Mouse (Mus musculus) lung, postnatal 0 days (tissue): ENCODE measurements at regions not wholly inside any gene's neighbourhood (a gene's known extent, or its start where the extent isn't known, plus 50 kb on each side); places are given as distances from the start of the nearest gene placed in this dataset.

ENCODE experiments used
- ATAC-seq: fragments of 200-750 bp; cut with Nextera tagmentation; 2 replicates; pipeline ENCODE4 v1.8.0; 2017; ENCODE audit warnings: moderate library complexity
- DNase-seq: peaks from one replicate; pipeline ENCODE4 v3.0.0-alpha.2; 2016; ENCODE audit warnings: low spot score
- H3K27ac ChIP-seq: fragments of 300-500 bp; sonication (generic); 2 replicates; pipeline ENCODE4 v1.5.1; 2014; ENCODE audit warnings: antibody characterized with exemption, mild to moderate bottlenecking, low read length, mixed read lengths
- H3K27me3 ChIP-seq: fragments of 300-500 bp; sonication (generic); replicated peaks from 2 replicates; pipeline ENCODE4 v1.6.1; 2014; ENCODE audit warnings: low read length, mixed read lengths; ENCODE audit not compliant: insufficient read depth
- H3K36me3 ChIP-seq: fragments of 300-500 bp; sonication (generic); 2 replicates; pipeline ENCODE4 v1.6.1; 2014; ENCODE audit warnings: low read length, mixed read lengths; ENCODE audit not compliant: insufficient read depth
- H3K4me1 ChIP-seq: fragments of 300-500 bp; sonication (generic); 2 replicates; pipeline ENCODE4 v1.6.1; 2014; ENCODE audit warnings: antibody characterized with exemption, low read depth, low read length, mixed read lengths; ENCODE audit not compliant: insufficient read depth
- H3K4me2 ChIP-seq: fragments of 300-500 bp; sonication (generic); replicated peaks from 2 replicates; pipeline ENCODE4 v1.6.1; 2014; ENCODE audit warnings: low read depth, mild to moderate bottlenecking, low read length, moderate library complexity, mixed read lengths
- H3K4me3 ChIP-seq: fragments of 300-500 bp; sonication (generic); 2 replicates; pipeline ENCODE4 v1.5.1; 2014; ENCODE audit warnings: low read depth, low read length
- H3K9ac ChIP-seq: fragments of 300-500 bp; sonication (generic); replicated peaks from 2 replicates; pipeline ENCODE4 v1.6.1; 2014; ENCODE audit warnings: low read depth, mild to moderate bottlenecking
- H3K9me3 ChIP-seq: fragments of 300-500 bp; sonication (generic); 2 replicates; pipeline ENCODE4 v1.6.1; 2016; ENCODE audit warnings: low read length, mixed read lengths
- CTCF ChIP-seq: IDR thresholded peaks from 2 replicates; pipeline ENCODE4 v1.5.1; 2016; ENCODE audit warnings: antibody characterized with exemption, mild to moderate bottlenecking
- EP300 ChIP-seq: IDR thresholded peaks from 2 replicates; pipeline ENCODE4 v1.6.1; 2016; ENCODE audit warnings: antibody characterized with exemption, mild to moderate bottlenecking, control low read depth
- WGBS: fragments of 180-500 bp; shearing (Covaris S2); extraction: QIAGEN DNeasy Blood & Tissue Kit; methylation state at CpG from one replicate; pipeline ENCODE4 v1.1.7; 2014; 5-methylcytosine and 5-hydroxymethylcytosine counted together

- Histone ChIP-seq H3K9ac (no peak overlapping the region), H3K36me3 (no peaks in the 10 kb centered on the region), H3K4me1 (peaks cover 2% of the 10 kb centered on the region; the same call in 1 of the 2 replicates), H3K4me2 (no peak overlapping the region), H3K27me3 (no peaks in the 10 kb centered on the region), H3K9me3 (no peaks in the 10 kb centered on the region), H3K4me3 (no peak overlapping the region), H3K27ac (no peak overlapping the region)
- TF ChIP-seq CTCF (no peak), EP300 (no peak)
- DNase-seq (no peak), ATAC-seq (no peak)
- WGBS: 89% methylated on average over 5 of the region's 5 CpGs
These were observed 190.5 kb downstream of the Dyrk2 start for GRCm38 (mm10) chr10:118679507-118679906.

- no peak overlapping the region for H3K4me3 ChIP-seq
- WGBS: 82% methylated on average over 6 of the region's 6 CpGs
- no peak overlapping the region for H3K27ac ChIP-seq
- TF ChIP-seq EP300 (no peak), CTCF (no peak)
- H3K9me3 ChIP-seq: no peaks in the 10 kb centered on the region
- H3K4me1 ChIP-seq: peaks cover 2% of the 10 kb centered on the region; the same call in 1 of the 2 replicates
- no peaks in the 10 kb centered on the region for H3K36me3 ChIP-seq
- DNase-seq: no peak
- H3K9ac ChIP-seq: no peak overlapping the region
- ATAC-seq: no peak
- H3K27me3 ChIP-seq: no peaks in the 10 kb centered on the region
- H3K4me2 ChIP-seq: no peak overlapping the region
These were observed 189.1 kb downstream of the Dyrk2 start for GRCm38 (mm10) chr10:118680896-118681295.

GRCm38 (mm10) chr10:118683356-118683755 lies 186.7 kb downstream of the Dyrk2 start:
- Histone ChIP-seq H3K9me3 (no peaks in the 10 kb centered on the region), H3K9ac (no peak overlapping the region), H3K27ac (no peak overlapping the region), H3K4me2 (no peak overlapping the region), H3K4me3 (no peak overlapping the region), H3K4me1 (no peaks in the 10 kb centered on the region), H3K36me3 (no peaks in the 10 kb centered on the region), H3K27me3 (no peaks in the 10 kb centered on the region)
- DNase-seq (no peak), ATAC-seq (no peak)
- WGBS: 58% methylated on average over 9 of the region's 9 CpGs
- TF ChIP-seq CTCF: no peak
- TF ChIP-seq EP300: no peak

GRCm38 (mm10) chr10:118699292-118699691 lies 170.7 kb downstream of the Dyrk2 start:
- no peak overlapping the region for H3K27ac ChIP-seq
- no peaks in the 10 kb centered on the region for H3K36me3 ChIP-seq
- H3K27me3 ChIP-seq: no peaks in the 10 kb centered on the region
- H3K4me2 ChIP-seq: no peak overlapping the region
- TF ChIP-seq CTCF (no peak), EP300 (no peak)
- H3K4me1 ChIP-seq: no peaks in the 10 kb centered on the region
- no peaks in the 10 kb centered on the region for H3K9me3 ChIP-seq
- ATAC-seq (no peak), DNase-seq (no peak)
- H3K4me3 ChIP-seq: no peak overlapping the region
- H3K9ac ChIP-seq: no peak overlapping the region
- WGBS: 51% methylated on average over 3 of the region's 3 CpGs

GRCm38 (mm10) chr10:118700115-118700514 lies 169.9 kb downstream of the Dyrk2 start:
- WGBS: 81% methylated on average over 4 of the region's 4 CpGs
- Histone ChIP-seq H3K4me3 (no peak overlapping the region), H3K4me1 (no peaks in the 10 kb centered on the region), H3K9me3 (no peaks in the 10 kb centered on the region), H3K27me3 (no peaks in the 10 kb centered on the region), H3K27ac (no peak overlapping the region), H3K9ac (no peak overlapping the region), H3K36me3 (no peaks in the 10 kb centered on the region), H3K4me2 (no peak overlapping the region)
- no peak for DNase-seq
- TF ChIP-seq EP300 (no peak), CTCF (no peak)
- no peak for ATAC-seq

- H3K4me3 ChIP-seq: no peak overlapping the region
- WGBS: 87% methylated on average over 3 of the region's 3 CpGs
- H3K4me1 ChIP-seq: no peaks in the 10 kb centered on the region
- ATAC-seq: no peak
- no peak overlapping the region for H3K27ac ChIP-seq
- H3K27me3 ChIP-seq: no peaks in the 10 kb centered on the region
- no peaks in the 10 kb centered on the region for H3K36me3 ChIP-seq
- no peak overlapping the region for H3K9ac ChIP-seq
- H3K9me3 ChIP-seq: no peaks in the 10 kb centered on the region
- no peak overlapping the region for H3K4me2 ChIP-seq
- DNase-seq: no peak
- no peak for TF ChIP-seq CTCF
- no peak for TF ChIP-seq EP300
These were observed 164.0 kb downstream of the Dyrk2 start for GRCm38 (mm10) chr10:118706020-118706419.

GRCm38 (mm10) chr10:118709718-118710117 lies 160.3 kb downstream of the Dyrk2 start:
- ATAC-seq (no peak), DNase-seq (no peak)
- Histone ChIP-seq H3K4me3 (no peak overlapping the region), H3K36me3 (no peaks in the 10 kb centered on the region), H3K27ac (no peak overlapping the region), H3K27me3 (no peaks in the 10 kb centered on the region), H3K9me3 (no peaks in the 10 kb centered on the region), H3K4me1 (no peaks in the 10 kb centered on the region), H3K9ac (no peak overlapping the region), H3K4me2 (no peak overlapping the region)
- WGBS: 88% methylated on average over 8 of the region's 8 CpGs
- TF ChIP-seq CTCF: no peak
- no peak for TF ChIP-seq EP300
